Mouse (Mus musculus) heart, postnatal 0 days (tissue): Measurements from ENCODE around the gene Prune1.

Experiments
- CTCF ChIP-seq: IDR thresholded peaks from 2 replicates; pipeline ENCODE4 v1.5.1; 2016; ENCODE audit warnings: antibody characterized with exemption, control low read depth, low read depth
- EP300 ChIP-seq: IDR thresholded peaks from 2 replicates; pipeline ENCODE4 v1.6.1; 2016; ENCODE audit warnings: antibody characterized with exemption, low read depth

DNA sequence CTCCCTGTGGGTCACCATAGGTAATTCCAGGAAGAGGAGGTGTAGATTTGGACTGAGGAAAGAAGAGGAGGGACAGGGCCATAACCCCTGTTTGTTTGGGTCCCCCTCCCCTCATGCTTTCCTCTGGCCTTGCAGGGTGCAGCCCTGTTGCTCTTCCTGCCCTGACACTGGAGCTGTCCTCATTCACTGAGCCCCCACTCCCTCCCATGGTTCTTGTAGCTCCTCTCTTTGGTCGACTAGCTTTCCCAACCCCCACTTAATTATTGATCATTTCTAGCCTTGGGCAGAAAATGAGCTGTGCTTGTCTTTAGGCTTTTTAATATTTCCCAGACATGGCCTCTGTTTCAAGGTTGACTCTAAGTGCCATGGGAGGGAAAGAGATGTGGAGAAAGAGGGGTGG is 2.2 kb upstream of the Prune1 start:
- TF ChIP-seq EP300 (no peak), CTCF (no peak)
